Mouse (Mus musculus) midbrain, embryonic 12.5 days (tissue): Measurements from ENCODE around the gene Fgfr2. TPM values are rescaled to one million over a fixed set of nuclear protein-coding genes. Genes with fewer than 3 reads are reported as not detected.
"Not testable (repeated sequence)": the region's sequence is repeated elsewhere in the genome, so short reads cannot be mapped to it uniquely, and the experiment has no call there.

Experiments used
- ATAC-seq: fragments of 200-750 bp; cut with Nextera tagmentation; 2 replicates; pipeline ENCODE4 v1.8.0; 2017; ENCODE audit warnings: low read depth, moderate TSS enrichment, moderate library complexity; ENCODE audit not compliant: low FRiP score
- H3K27ac ChIP-seq: fragments of 300-500 bp; sonication (generic); replicated peaks from 2 replicates; pipeline ENCODE4 v1.5.1; 2016; ENCODE audit warnings: mild to moderate bottlenecking
- H3K27me3 ChIP-seq: fragments of 300-500 bp; sonication (generic); 2 replicates; pipeline ENCODE4 v1.6.1; 2016; ENCODE audit warnings: mild to moderate bottlenecking
- H3K36me3 ChIP-seq: fragments of 300-500 bp; sonication (generic); 2 replicates; pipeline ENCODE4 v1.6.1; 2016
- H3K4me1 ChIP-seq: fragments of 300-500 bp; sonication (generic); 2 replicates; pipeline ENCODE4 v1.6.1; 2016
- H3K4me2 ChIP-seq: fragments of 300-500 bp; sonication (generic); replicated peaks from 2 replicates; pipeline ENCODE4 v1.6.1; 2016; ENCODE audit warnings: mild to moderate bottlenecking, moderate library complexity
- H3K4me3 ChIP-seq: fragments of 300-500 bp; sonication (generic); 2 replicates; pipeline ENCODE4 v1.5.1; 2016; ENCODE audit warnings: mild to moderate bottlenecking
- H3K9ac ChIP-seq: fragments of 300-500 bp; sonication (generic); replicated peaks from 2 replicates; pipeline ENCODE4 v1.6.1; 2016; ENCODE audit warnings: mild to moderate bottlenecking, moderate library complexity
- H3K9me3 ChIP-seq: fragments of 300-500 bp; sonication (generic); 2 replicates; pipeline ENCODE4 v1.6.1; 2016; ENCODE audit warnings: mild to moderate bottlenecking
- WGBS: fragments of 180-500 bp; shearing (Covaris S2); methylation state at CpG from one replicate; pipeline ENCODE4 v1.1.7; 2016; 5-methylcytosine and 5-hydroxymethylcytosine counted together
- polyA plus RNA-seq: library from polyadenylated mRNA; unstranded; fragments of >200 nt; fragmentation: Nextera tagmentation; extraction: Ambion mirVana; gene quantifications from 2 replicates; pipeline ENCODE4 v1.2.1, GENCODE M21; 2016

The Fgfr2 gene
- polyA plus RNA-seq, 1 experiment from 2014 or later, result 96.5 TPM

DNA sequence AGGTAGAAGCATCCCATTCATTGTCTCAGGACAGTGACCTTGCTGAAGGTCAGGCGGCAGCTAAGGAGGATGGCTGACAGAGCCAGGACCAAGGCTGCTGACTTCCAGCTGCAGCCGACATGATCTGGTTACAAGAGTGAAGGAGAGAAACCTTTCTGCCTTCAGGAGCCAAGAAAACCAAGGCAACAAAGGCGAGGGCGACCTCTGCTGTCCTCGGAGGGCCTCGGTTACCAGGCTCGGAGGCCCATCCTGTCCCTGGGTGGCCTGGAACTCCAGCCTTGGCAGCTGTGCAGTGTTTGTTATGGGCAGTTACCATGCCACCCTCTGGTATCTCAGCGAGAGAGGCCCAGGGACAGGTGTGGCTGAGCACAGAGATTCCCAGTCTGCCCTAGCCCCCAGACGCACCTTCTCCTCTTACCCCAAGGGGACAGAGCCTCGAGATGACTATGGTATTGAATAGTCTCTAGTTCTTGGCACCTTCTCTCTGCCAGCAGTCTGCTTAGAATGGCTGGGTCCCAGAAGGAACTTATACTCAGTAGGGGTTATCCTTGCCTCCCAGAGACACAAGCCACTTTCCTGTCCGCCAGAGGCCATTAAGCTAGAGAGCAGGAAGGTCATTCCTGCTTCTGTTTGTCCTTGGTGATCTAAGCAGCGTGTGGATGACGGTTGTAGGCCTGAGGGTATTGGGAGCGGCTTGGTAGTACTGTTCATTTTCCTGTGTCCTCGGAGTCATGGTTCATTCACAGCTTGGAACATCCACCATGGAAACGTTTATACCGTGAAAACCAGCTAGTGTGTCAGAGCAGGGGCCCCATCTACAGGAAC, 449.0 kb downstream of the Fgfr2 start:
- H3K36me3 ChIP-seq, result no peaks in the 10 kb centered on the region
- H3K27ac ChIP-seq, result no peak overlapping the region

DNA sequence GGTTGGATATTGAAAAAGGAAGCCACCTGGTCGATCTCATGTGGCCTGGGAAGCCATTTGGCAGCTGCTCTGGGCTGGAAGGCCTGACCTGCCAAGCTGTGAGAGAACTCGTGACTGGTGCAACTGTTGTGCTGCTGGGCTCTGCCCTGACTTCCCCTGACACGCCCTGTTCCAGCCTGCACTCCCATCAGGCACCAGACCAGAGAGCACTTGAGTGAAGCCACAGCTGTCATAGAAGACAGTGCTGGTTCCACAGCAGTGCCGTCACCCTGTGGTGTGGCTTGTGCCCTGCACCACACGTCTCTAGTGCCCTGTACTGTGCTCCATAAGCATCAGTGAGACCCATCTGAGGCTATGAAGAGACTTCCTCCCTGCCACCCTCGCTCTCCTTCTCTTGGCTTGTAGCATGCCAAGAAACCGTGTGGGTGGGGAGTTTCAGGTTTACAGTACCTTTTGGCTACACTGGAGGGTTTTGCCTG, 450.6 kb downstream of the Fgfr2 start:
- ATAC-seq, result no peak

More for the DNA sequence above, 449.0 kb downstream of the Fgfr2 start:
- Histone ChIP-seq H3K9me3 (no peaks in the 10 kb centered on the region), H3K4me3 (no peak overlapping the region), H3K4me2 (no peak overlapping the region), H3K27me3 (0 out of 2 replicates have a peak, but pooled peaks cover 3% of the 10 kb centered on the region), H3K4me1 (peaks cover 5% of the 10 kb centered on the region), H3K9ac (no peak overlapping the region)
- WGBS, result 59% methylated on average over 17 of the region's 17 CpGs
- no peak for ATAC-seq

DNA sequence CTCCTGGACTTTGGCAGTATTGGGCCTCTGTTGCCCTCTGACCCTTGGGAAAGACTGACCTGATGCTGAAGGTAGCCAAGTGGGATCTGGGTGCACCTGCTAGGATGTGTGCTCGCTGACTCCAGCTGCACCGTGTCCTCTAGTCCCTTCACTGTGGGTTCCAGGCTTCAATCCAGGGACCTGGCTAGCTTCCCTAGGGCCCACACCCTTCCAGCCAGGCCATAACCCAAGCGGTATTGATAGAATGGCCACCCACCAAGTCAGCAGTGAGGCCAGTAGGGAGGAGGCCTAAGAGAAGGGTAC, 452.3 kb downstream of the Fgfr2 start:
- Histone ChIP-seq H3K4me1 (peaks cover 9% of the 10 kb centered on the region), H3K27me3 (peaks cover 8% of the 10 kb centered on the region; the same call in 1 of the 2 replicates), H3K4me2 (no peak overlapping the region), H3K36me3 (no peaks in the 10 kb centered on the region), H3K27ac (no peak overlapping the region), H3K9me3 (no peaks in the 10 kb centered on the region), H3K4me3 (no peak overlapping the region), H3K9ac (no peak overlapping the region)
- ATAC-seq, result no peak
- WGBS, result 99% methylated on average over 3 of the region's 3 CpGs

More for the DNA sequence above, 450.6 kb downstream of the Fgfr2 start:
- no peak overlapping the region for H3K4me3 ChIP-seq
- peaks cover 4% of the 10 kb centered on the region; the same call in 1 of the 2 replicates for H3K27me3 ChIP-seq
- 77% methylated on average over 7 of the region's 7 CpGs for WGBS
- no peak overlapping the region for H3K9ac ChIP-seq
- no peaks in the 10 kb centered on the region for H3K9me3 ChIP-seq
- no peak overlapping the region for H3K4me2 ChIP-seq
- peaks cover 5% of the 10 kb centered on the region for H3K4me1 ChIP-seq
- no peaks in the 10 kb centered on the region for H3K36me3 ChIP-seq
- H3K27ac ChIP-seq, result no peak overlapping the region

DNA sequence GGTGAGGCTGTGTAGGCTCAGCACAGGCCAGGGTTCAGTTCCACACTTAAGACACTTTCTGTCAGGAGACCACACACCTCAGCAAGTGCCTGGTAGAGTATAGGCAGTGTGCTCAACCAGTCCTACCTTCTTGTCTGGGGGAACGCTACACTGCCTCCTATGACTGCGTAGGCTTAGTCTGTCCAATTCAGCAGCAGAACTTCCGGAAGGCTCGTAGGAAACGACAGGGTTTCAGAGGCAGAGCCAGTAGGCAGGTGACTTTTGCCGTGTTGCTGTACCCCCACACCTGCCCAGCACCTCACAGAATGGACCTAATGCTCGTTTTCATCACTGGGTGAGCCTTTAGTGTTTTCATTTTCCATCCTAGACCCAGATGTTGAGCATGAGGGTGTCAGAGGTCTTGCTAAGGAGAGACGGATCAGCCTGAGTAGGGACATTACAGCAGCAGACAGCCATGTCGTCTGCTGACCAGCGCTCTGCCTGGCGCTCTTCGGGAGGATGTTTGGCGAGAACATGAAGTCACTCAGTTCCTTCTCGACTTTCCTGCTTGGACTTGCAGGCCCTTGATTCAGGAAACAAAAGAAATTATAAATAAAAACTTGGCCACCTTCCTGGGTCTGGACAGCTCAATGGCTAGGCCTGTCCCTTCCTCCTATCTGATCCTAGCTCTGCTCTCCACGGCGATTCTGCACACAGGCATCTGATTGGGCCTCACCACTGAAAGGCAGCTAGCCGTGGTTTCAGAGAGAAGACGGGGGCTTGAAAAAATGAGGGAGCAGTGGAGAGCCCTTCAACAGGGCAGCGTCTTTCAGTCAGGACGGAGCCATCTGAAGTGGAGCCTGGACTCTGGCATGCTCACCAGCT, 452.9 kb downstream of the Fgfr2 start:
- no peak overlapping the region for H3K27ac ChIP-seq
- no peaks in the 10 kb centered on the region for H3K9me3 ChIP-seq
- no peak overlapping the region for H3K9ac ChIP-seq
- no peaks in the 10 kb centered on the region for H3K36me3 ChIP-seq
- no peak for ATAC-seq
- peaks cover 15% of the 10 kb centered on the region for H3K4me1 ChIP-seq
- no peak overlapping the region for H3K4me2 ChIP-seq
- WGBS, result 90% methylated on average over 20 of the region's 20 CpGs
- H3K4me3 ChIP-seq, result no peak overlapping the region
- H3K27me3 ChIP-seq, result peaks cover 8% of the 10 kb centered on the region; the same call in 1 of the 2 replicates

DNA sequence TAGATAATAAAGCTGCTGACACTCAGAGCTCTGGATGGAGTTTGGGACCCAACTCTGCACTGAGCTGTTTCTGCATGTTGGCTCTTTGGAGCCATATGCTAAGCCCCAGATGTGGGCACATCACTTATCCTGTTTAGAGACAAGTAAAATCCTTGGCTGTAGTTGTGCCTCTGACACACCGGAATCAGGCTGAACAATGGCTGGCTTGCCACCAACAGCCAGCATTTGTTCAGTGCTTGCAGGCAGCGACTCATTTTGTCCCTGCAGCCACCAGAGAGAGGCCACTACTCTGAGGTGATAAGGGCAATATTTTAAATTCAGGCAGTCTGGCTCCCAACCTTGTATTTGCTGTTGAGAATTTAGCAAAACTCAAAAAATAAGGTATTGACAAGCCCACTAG, 454.5 kb downstream of the Fgfr2 start:
- WGBS, result 74% methylated on average over 2 of the region's 2 CpGs
- H3K27me3 ChIP-seq, result peaks cover 15% of the 10 kb centered on the region
- no peak overlapping the region for H3K4me2 ChIP-seq
- ATAC-seq, result no peak
- H3K27ac ChIP-seq, result no peak overlapping the region
- no peaks in the 10 kb centered on the region for H3K9me3 ChIP-seq
- peaks cover 21% of the 10 kb centered on the region for H3K4me1 ChIP-seq
- no peak overlapping the region for H3K4me3 ChIP-seq
- H3K36me3 ChIP-seq, result no peaks in the 10 kb centered on the region
- no peak overlapping the region for H3K9ac ChIP-seq

DNA sequence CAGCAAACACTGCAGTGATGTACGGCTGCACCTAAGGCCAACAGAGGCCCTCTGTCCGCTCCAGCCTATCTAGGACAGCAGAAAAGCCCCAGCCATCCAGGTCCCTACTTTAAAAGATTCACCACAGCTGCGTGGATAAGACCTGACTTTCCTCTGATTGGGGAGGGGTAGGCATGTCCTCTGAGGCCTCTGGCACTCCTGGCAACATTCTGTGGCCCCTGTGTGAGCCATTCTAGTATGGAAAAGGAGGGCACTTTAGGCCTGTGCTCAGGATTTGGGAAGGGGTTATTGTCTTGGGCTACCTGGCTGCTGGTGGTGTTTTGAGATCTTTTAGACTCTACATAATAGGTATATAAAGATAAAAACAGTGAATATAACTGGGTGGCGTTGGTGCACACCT, 456.6 kb downstream of the Fgfr2 start:
- H3K4me3 ChIP-seq, result no peak overlapping the region
- ATAC-seq, result no peak
- no peak overlapping the region for H3K9ac ChIP-seq
- 66% methylated on average over 4 of the region's 4 CpGs for WGBS
- H3K4me2 ChIP-seq, result no peak overlapping the region
- no peaks in the 10 kb centered on the region for H3K36me3 ChIP-seq
- H3K9me3 ChIP-seq, result no peaks in the 10 kb centered on the region
- no peak overlapping the region for H3K27ac ChIP-seq
- peaks cover 18% of the 10 kb centered on the region for H3K27me3 ChIP-seq
- peaks cover 21% of the 10 kb centered on the region for H3K4me1 ChIP-seq

DNA sequence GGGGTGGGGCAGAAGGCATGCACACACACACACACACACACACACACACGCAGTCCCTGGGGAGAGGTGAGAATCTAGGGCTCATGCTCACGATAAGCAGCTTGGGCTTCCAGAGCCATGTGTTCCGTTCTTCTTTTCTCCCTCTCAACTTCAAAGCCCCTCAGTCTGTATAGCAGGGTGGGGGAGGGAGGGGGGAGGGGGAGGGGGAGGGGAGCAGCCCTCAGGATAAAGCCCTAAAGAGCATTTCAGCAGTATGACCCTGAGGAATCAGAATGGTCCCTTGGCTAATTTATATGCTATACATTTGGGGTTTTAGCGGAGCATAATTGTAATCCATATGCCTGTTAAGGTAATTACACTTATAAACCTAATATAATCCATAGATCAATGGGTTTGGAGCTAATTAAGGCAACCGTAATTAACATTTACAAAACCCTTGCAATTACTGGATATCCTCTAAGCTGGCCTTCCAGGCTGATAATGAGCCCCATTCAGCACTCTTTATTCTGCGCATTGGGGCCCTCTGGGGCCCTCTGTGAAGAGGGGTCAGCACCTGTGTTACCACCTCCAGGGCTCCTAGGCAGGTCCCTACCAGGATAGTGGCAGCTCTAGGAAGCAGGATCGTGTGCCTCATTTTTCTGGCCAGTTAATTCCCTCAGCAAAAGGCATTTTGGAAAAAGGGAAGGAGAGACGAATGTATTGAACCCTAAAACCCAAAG, 457.3 kb downstream of the Fgfr2 start:
- Histone ChIP-seq H3K4me1 (peaks cover 24% of the 10 kb centered on the region), H3K4me2 (no peak overlapping the region), H3K9me3 (no peaks in the 10 kb centered on the region), H3K27me3 (peaks cover 22% of the 10 kb centered on the region), H3K4me3 (no peak overlapping the region), H3K27ac (0 out of 2 replicates have a peak overlapping the region, but pooled peaks have one; percentile 12), H3K9ac (no peak overlapping the region), H3K36me3 (no peaks in the 10 kb centered on the region)
- WGBS, result 33% methylated on average over 7 of the region's 8 CpGs
- ATAC-seq, result peak; percentile 54

DNA sequence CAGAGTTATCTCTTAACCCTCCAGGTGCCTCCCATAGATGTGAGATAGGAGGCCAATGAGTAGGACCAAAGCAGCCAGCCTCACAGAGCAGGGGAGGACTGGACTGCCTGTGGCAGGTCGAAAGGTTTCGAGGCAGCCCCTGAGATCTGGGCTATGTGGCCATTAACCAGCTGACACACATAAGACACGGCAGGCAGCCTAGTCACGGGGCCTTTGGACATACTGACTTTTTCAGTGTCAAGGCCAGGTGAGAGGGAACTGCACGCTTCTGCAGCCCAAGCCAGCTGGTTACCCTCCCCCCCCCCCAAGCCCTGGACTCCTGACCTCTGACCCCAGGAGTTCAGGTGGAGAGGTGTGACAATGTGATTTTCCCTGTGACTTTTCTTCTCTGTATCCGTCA, 458.3 kb downstream of the Fgfr2 start:
- Histone ChIP-seq H3K36me3 (no peaks in the 10 kb centered on the region), H3K4me2 (no peak overlapping the region), H3K4me3 (no peak overlapping the region), H3K4me1 (peaks cover 29% of the 10 kb centered on the region), H3K9me3 (no peaks in the 10 kb centered on the region), H3K9ac (no peak overlapping the region), H3K27ac (no peak overlapping the region), H3K27me3 (peaks cover 28% of the 10 kb centered on the region)
- WGBS, result 86% methylated on average over 6 of the region's 6 CpGs
- ATAC-seq, result no peak

DNA sequence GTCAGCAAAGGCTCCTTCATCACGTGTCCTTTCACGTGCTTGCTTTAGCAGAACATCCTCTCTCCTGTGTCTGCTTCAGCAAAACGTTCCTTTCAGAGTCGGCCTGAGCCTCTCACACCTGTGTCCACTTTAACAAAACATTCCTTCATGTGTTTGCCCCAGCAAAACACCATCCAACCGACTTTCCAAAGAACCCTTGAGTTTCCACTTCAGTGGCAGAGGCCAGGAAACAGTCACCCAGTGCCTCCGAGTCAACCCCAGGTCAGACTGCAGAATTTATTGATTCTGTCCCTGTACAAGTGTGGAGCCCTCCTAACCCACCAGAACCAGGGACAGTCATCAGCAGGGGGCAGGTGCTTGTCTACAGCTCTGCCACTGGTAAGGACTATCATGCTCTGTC, 460.3 kb downstream of the Fgfr2 start:
- 74% methylated on average over 6 of the region's 6 CpGs for WGBS
- H3K27ac ChIP-seq, H3K9me3 ChIP-seq, ATAC-seq, H3K36me3 ChIP-seq, H3K4me2 ChIP-seq, H3K9ac ChIP-seq, H3K4me3 ChIP-seq: not testable (repeated sequence)
- Histone ChIP-seq H3K4me1 (peaks cover 42% of the 10 kb centered on the region), H3K27me3 (peaks cover 28% of the 10 kb centered on the region)

DNA sequence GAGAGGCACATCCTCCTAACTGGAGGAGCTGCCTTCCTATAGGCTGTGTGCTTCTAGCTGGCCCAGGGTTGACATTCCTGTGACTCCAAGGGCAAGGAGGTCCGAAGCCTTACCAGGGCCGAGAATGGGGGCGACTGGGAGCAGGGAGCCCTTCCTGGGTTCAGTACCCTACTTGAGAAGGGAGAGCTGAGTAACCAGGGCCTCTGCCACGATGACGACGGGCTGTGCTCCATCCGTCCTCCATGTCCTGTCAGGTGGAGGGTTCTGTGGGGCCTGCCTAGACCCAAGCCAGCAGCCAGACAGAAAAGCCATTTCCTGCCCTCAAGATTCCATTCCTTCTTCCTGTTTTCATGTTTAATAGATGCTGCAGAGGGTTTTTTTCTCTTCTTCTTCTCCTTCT, 463.5 kb downstream of the Fgfr2 start:
- H3K9ac ChIP-seq, result no peak overlapping the region
- no peak for ATAC-seq
- H3K4me2 ChIP-seq, result no peak overlapping the region
- peaks cover 39% of the 10 kb centered on the region for H3K4me1 ChIP-seq
- no peak overlapping the region for H3K27ac ChIP-seq
- no peak overlapping the region for H3K4me3 ChIP-seq
- H3K27me3 ChIP-seq, result peaks cover 29% of the 10 kb centered on the region
- 77% methylated on average over 7 of the region's 7 CpGs for WGBS
- H3K9me3 ChIP-seq, result no peaks in the 10 kb centered on the region
- H3K36me3 ChIP-seq, result no peaks in the 10 kb centered on the region

DNA sequence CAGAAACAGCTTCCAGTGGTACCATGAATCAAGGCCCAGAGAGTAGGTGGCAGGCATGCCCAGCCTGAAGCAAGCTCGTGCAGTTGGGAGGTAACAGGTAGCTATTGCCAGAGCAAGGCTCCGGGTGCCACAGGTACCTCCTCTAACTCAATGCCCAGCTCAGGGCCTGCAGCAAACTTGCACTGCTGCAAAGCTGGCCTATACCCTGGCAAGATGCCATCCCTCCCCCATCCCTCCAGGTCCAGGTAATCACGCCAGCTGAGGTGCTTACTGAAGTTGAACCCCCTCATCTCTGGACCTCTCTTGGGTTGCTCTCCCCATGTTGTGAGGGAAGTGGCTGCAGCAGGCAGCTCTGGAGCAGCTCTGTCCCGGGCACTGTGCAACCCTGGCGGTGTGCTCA, 464.5 kb downstream of the Fgfr2 start:
- 83% methylated on average over 5 of the region's 5 CpGs for WGBS
- Histone ChIP-seq H3K36me3 (no peaks in the 10 kb centered on the region), H3K9me3 (no peaks in the 10 kb centered on the region), H3K27ac (no peak overlapping the region), H3K4me3 (no peak overlapping the region), H3K4me1 (peaks cover 34% of the 10 kb centered on the region), H3K27me3 (0 out of 2 replicates have a peak, but pooled peaks cover 24% of the 10 kb centered on the region), H3K9ac (0 out of 2 replicates have a peak overlapping the region, but pooled peaks have one; percentile 0), H3K4me2 (no peak overlapping the region)
- ATAC-seq, result no peak
